Mouse (Mus musculus): ENCODE results near the gene M1ap.

The M1ap gene

GRCm38 (mm10) chr6:83074979-83075378 lies 128.3 kb downstream of the M1ap start:
- no peak for DNase-seq (ENCODE audit: low spot score)

GRCm38 (mm10) chr6:83077630-83078323 lies 131.1 kb downstream of the M1ap start, which contains the start of gene Pcgf1:
Gene Pcgf1, plus strand, starts transcription at chr6:83077869.
- no peak for DNase-seq (ENCODE audit: low spot score)

GRCm38 (mm10) chr6:83078324-83078858 lies 131.7 kb downstream of the M1ap start:
- DNase-seq (ENCODE audit: low spot score): peak; percentile 98
